Mouse (Mus musculus): Measurements from ENCODE around the gene Leng1.

- TF ChIP-seq CTCF (conservative IDR thresholded peaks at IDR 0.05; ENCODE audit: low read length) (no peak), NANOG (IDR thresholded peaks at IDR 0.05; ENCODE audit: borderline replicate concordance, low read length) (no peak), POU5F1 (IDR thresholded peaks at IDR 0.05; ENCODE audit: borderline replicate concordance, low read length) (no peak)
These were observed 40.3 kb upstream of the Leng1 start for GRCm38 (mm10) chr7:3705911-3706310.

Measured in E14TG2a.4 (cell line).